Mouse (Mus musculus): ENCODE measurements around the gene Sardh.
A peak's percentile ranks its signal among the peaks of the same experiment; 100 is the strongest.

Gene Sardh

GRCm38 (mm10) chr2:27226572-27226971, 21.6 kb downstream of the Sardh start:
- no peak for DNase-seq (ENCODE audit: low spot score in 2 of 2)

- DNase-seq (ENCODE audit: low spot score in 2 of 2): no peak
These were observed 25.1 kb downstream of the Sardh start for GRCm38 (mm10) chr2:27223012-27223421.

GRCm38 (mm10) chr2:27218569-27218968, 29.6 kb downstream of the Sardh start:
- DNase-seq (ENCODE audit: low spot score in 2 of 2): no peak

GRCm38 (mm10) chr2:27218121-27218544, 30.0 kb downstream of the Sardh start:
- no peak for DNase-seq (ENCODE audit: low spot score in 2 of 2)

- DNase-seq (ENCODE audit: low spot score in 2 of 2): no peak
These were observed 32.6 kb downstream of the Sardh start for GRCm38 (mm10) chr2:27215537-27215936.

GRCm38 (mm10) chr2:27211966-27212893, 35.9 kb downstream of the Sardh start:
- DNase-seq (ENCODE audit: low spot score in 2 of 2): no peak

GRCm38 (mm10) chr2:27210676-27211210, 37.4 kb downstream of the Sardh start:
- no peak for DNase-seq (ENCODE audit: low spot score in 2 of 2)

- DNase-seq (ENCODE audit: low spot score in 2 of 2): no peak
These were observed 37.9 kb downstream of the Sardh start for GRCm38 (mm10) chr2:27210255-27210654.

- DNase-seq (ENCODE audit: low spot score in 2 of 2): no peak
These were observed 38.3 kb downstream of the Sardh start for GRCm38 (mm10) chr2:27209816-27210215.

GRCm38 (mm10) chr2:27209370-27209769, 38.8 kb downstream of the Sardh start:
- DNase-seq (ENCODE audit: low spot score in 2 of 2): no peak

GRCm38 (mm10) chr2:27207126-27207525, 41.0 kb downstream of the Sardh start:
- DNase-seq (ENCODE audit: low spot score in 2 of 2): no peak

GRCm38 (mm10) chr2:27206128-27206797, 41.9 kb downstream of the Sardh start:
- peak in 1 of 2 experiments; percentile 42 for DNase-seq (ENCODE audit: low spot score in 2 of 2)

GRCm38 (mm10) chr2:27205666-27206065, 42.5 kb downstream of the Sardh start:
- no peak for DNase-seq (ENCODE audit: low spot score in 2 of 2)

- DNase-seq (ENCODE audit: low spot score in 2 of 2): no peak
These were observed 47.6 kb downstream of the Sardh start for GRCm38 (mm10) chr2:27200586-27200985.

GRCm38 (mm10) chr2:27198551-27199246, 49.4 kb downstream of the Sardh start:
- DNase-seq (ENCODE audit: low spot score in 2 of 2): no peak

GRCm38 (mm10) chr2:27189994-27190393, 58.1 kb downstream of the Sardh start:
- DNase-seq (ENCODE audit: low spot score in 2 of 2): no peak

- no peak for DNase-seq (ENCODE audit: low spot score in 2 of 2)
These were observed 60.6 kb downstream of the Sardh start for GRCm38 (mm10) chr2:27187531-27187930.

- DNase-seq (ENCODE audit: low spot score in 2 of 2): no peak
These were observed 64.4 kb downstream of the Sardh start for GRCm38 (mm10) chr2:27183734-27184133.

- no peak for DNase-seq (ENCODE audit: low spot score in 2 of 2)
These were observed 66.2 kb downstream of the Sardh start for GRCm38 (mm10) chr2:27181907-27182306.

- no peak for DNase-seq (ENCODE audit: low spot score in 2 of 2)
These were observed 69.0 kb downstream of the Sardh start for GRCm38 (mm10) chr2:27179101-27179500.

- no peak for DNase-seq (ENCODE audit: low spot score in 2 of 2)
These were observed 72.4 kb downstream of the Sardh start for GRCm38 (mm10) chr2:27175696-27176267.

GRCm38 (mm10) chr2:27174242-27174641, 73.9 kb downstream of the Sardh start:
- DNase-seq (ENCODE audit: low spot score in 2 of 2): no peak
